Mouse (Mus musculus): ENCODE measurements around the gene Hist2h2aa1. TPM values are rescaled to one million over a fixed set of nuclear protein-coding genes. Genes with fewer than 3 reads are reported as not detected.

Gene Hist2h2aa1
- polyA plus RNA-seq, 1 experiment: not detected

DNA sequence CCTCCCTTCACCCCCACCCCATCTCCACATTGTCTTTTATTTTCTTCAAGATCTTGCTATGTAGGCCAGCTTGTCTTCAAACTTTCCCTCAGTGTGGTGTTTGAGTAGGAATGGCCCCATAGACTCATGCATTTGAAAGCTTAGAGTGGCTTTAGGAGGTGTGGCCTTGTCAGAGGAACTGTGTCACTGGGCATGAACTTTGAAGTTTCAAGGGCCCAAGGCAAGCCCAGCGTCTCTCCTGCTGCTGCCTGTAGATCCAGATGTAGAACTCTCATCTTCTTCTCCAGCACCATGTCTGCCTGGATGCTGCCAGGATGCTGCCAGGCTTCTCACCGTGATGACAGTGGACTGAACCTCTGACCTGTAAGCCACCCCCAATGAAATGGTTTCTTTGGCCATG is 16.5 kb upstream of the Hist2h2aa1 start:
- H3K36me3 ChIP-seq (ENCODE audit: control insufficient read depth, insufficient read depth): no peaks in the 10 kb centered on the region
- no peaks in the 10 kb centered on the region for H3K27me3 ChIP-seq (ENCODE audit: control insufficient read depth, insufficient read depth, insufficient read length)
- H3ac ChIP-seq (ENCODE audit: control insufficient read depth, insufficient read length, low read depth): no peak overlapping the region
- TF ChIP-seq FOSL1 (IDR thresholded peaks at IDR 0.05; ENCODE audit: insufficient read depth, low read length, poor library complexity, severe bottlenecking) (no peak), USF1 (IDR thresholded peaks at IDR 0.05; ENCODE audit: low read depth) (no peak), MAX (IDR thresholded peaks at IDR 0.05) (no peak), CTCF (IDR thresholded peaks at IDR 0.05; ENCODE audit: control insufficient read depth, insufficient read depth, insufficient read length) (no peak), CEBPB (IDR thresholded peaks at IDR 0.05; ENCODE audit: low read depth) (no peak), MYOG (IDR thresholded peaks at IDR 0.05; ENCODE audit: control insufficient read depth, extremely low read depth, insufficient read length) (no peak), MYOD1 (IDR thresholded peaks at IDR 0.05; ENCODE audit: control insufficient read depth, insufficient read length, low read depth) (no peak)
- no peaks in the 10 kb centered on the region for H3K79me2 ChIP-seq (ENCODE audit: control insufficient read depth, insufficient read depth)
- H3K4me3 ChIP-seq (ENCODE audit: insufficient read depth, poor library complexity, severe bottlenecking): no peak overlapping the region
- H3K79me3 ChIP-seq (ENCODE audit: low read depth): no peaks in the 10 kb centered on the region

DNA sequence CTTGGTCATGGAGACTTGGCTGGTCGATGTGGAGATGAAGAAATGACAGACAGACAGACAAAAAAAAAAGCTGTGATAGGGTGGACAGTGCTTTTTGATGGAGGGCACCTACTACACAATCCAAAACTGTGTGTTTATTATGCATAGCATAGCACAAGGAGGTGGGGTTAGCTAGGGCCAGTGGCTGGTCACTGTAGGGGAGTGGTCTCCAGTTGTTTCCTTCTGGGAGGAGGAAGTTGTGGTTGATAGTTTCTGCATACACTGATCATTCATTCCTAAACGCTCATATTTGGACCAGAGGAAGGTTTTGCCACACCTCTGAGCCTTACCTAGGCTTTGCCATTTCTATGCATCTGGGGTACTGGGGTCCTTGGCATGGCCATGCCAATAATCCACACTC is 14.9 kb upstream of the Hist2h2aa1 start:
- Histone ChIP-seq H3K79me2 (ENCODE audit: control insufficient read depth, insufficient read depth) (no peaks in the 10 kb centered on the region), H3K4me3 (ENCODE audit: insufficient read depth, poor library complexity, severe bottlenecking) (no peak overlapping the region), H3K27me3 (ENCODE audit: control insufficient read depth, insufficient read depth, insufficient read length) (no peaks in the 10 kb centered on the region), H3K79me3 (ENCODE audit: low read depth) (no peaks in the 10 kb centered on the region), H3ac (ENCODE audit: control insufficient read depth, insufficient read length, low read depth) (no peak overlapping the region), H3K36me3 (ENCODE audit: control insufficient read depth, insufficient read depth) (no peaks in the 10 kb centered on the region)
- no peak for TF ChIP-seq FOSL1 (IDR thresholded peaks at IDR 0.05; ENCODE audit: insufficient read depth, low read length, poor library complexity, severe bottlenecking)
- TF ChIP-seq MYOD1 (IDR thresholded peaks at IDR 0.05; ENCODE audit: control insufficient read depth, insufficient read length, low read depth): no peak
- no peak for TF ChIP-seq USF1 (IDR thresholded peaks at IDR 0.05; ENCODE audit: low read depth)
- TF ChIP-seq CTCF (IDR thresholded peaks at IDR 0.05; ENCODE audit: control insufficient read depth, insufficient read depth, insufficient read length): no peak
- no peak for TF ChIP-seq CEBPB (IDR thresholded peaks at IDR 0.05; ENCODE audit: low read depth)

DNA sequence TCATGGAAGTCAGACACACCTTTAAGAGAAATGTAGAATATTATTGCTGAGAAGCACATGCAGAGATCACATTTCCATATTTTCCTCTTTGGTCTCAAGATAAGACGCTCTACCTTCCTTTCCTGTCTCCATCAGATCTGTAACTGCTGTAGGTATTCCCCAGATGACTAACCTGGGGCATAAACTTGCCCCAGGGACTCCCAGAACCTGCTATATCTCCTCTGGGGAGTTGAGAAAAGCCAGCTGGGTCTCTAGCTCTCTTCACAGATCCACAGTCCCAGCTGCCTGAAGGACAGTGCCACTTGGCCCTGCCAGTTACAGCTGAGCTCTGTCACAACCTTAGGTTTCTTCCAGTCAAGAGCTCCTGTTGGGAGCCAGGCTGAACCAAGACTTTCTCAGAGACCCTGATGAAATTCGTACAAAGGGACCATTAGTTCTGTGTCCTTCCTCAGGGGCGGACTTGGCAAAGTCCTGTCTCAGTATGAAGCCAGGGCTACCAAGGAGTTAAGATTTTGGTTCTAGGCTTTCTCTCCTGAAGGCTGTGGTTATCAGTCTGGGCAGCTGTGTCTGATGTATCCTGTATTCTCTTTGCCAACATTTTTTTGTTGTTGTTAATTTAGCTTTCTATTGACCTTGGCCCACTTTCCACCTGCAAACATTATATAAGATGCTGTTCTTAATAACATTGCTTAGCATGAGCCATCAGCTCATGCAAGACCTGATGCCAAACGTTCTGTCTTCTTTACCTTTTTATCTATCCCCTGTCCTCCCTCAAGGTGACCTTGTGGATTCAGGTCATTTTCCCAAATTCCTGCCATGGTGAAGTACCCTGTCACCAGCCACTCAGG is 14.2 kb upstream of the Hist2h2aa1 start:
- H3K27me3 ChIP-seq (ENCODE audit: control insufficient read depth, insufficient read depth, insufficient read length): no peaks in the 10 kb centered on the region
- TF ChIP-seq MAX (IDR thresholded peaks at IDR 0.05): no peak
- TF ChIP-seq CEBPB (IDR thresholded peaks at IDR 0.05; ENCODE audit: low read depth): no peak
- TF ChIP-seq FOSL1 (IDR thresholded peaks at IDR 0.05; ENCODE audit: insufficient read depth, low read length, poor library complexity, severe bottlenecking): no peak
- TF ChIP-seq MYOD1 (IDR thresholded peaks at IDR 0.05; ENCODE audit: control insufficient read depth, insufficient read length, low read depth): no peak
- no peak for TF ChIP-seq MYOG (IDR thresholded peaks at IDR 0.05; ENCODE audit: control insufficient read depth, extremely low read depth, insufficient read length)
- no peak for TF ChIP-seq USF1 (IDR thresholded peaks at IDR 0.05; ENCODE audit: low read depth)
- no peak for TF ChIP-seq CTCF (IDR thresholded peaks at IDR 0.05; ENCODE audit: control insufficient read depth, insufficient read depth, insufficient read length)
- no peaks in the 10 kb centered on the region for H3K79me3 ChIP-seq (ENCODE audit: low read depth)
- no peaks in the 10 kb centered on the region for H3K79me2 ChIP-seq (ENCODE audit: control insufficient read depth, insufficient read depth)
- no peak overlapping the region for H3ac ChIP-seq (ENCODE audit: control insufficient read depth, insufficient read length, low read depth)
- H3K36me3 ChIP-seq (ENCODE audit: control insufficient read depth, insufficient read depth): no peaks in the 10 kb centered on the region
- H3K4me3 ChIP-seq (ENCODE audit: insufficient read depth, poor library complexity, severe bottlenecking): no peak overlapping the region

DNA sequence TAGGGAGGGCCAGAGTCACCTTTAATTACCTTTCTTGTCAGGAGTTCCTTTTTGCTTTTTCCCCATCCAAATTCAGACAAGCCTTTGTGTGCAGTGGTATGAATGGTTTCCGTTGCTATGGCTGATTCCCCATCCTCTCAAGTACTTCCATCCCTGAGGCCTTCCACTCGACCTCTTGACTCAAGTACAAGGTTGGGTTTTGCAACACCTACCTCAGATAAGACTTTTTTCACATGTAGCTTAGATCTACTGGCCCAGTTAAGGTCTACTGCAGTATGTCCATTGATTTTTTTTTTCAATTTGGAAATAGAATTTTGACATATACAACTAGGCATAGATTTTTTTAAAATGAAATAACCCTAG is 13.6 kb upstream of the Hist2h2aa1 start:
- no peak for TF ChIP-seq USF1 (IDR thresholded peaks at IDR 0.05; ENCODE audit: low read depth)
- TF ChIP-seq CTCF (IDR thresholded peaks at IDR 0.05; ENCODE audit: control insufficient read depth, insufficient read depth, insufficient read length): no peak
- TF ChIP-seq MYOG (IDR thresholded peaks at IDR 0.05; ENCODE audit: control insufficient read depth, extremely low read depth, insufficient read length): no peak
- TF ChIP-seq FOSL1 (IDR thresholded peaks at IDR 0.05; ENCODE audit: insufficient read depth, low read length, poor library complexity, severe bottlenecking): no peak
- TF ChIP-seq CEBPB (IDR thresholded peaks at IDR 0.05; ENCODE audit: low read depth): no peak
- TF ChIP-seq MAX (IDR thresholded peaks at IDR 0.05): no peak
- TF ChIP-seq MYOD1 (IDR thresholded peaks at IDR 0.05; ENCODE audit: control insufficient read depth, insufficient read length, low read depth): no peak
- no peaks in the 10 kb centered on the region for H3K79me3 ChIP-seq (ENCODE audit: low read depth)
- H3K27me3 ChIP-seq (ENCODE audit: control insufficient read depth, insufficient read depth, insufficient read length): no peaks in the 10 kb centered on the region
- H3K36me3 ChIP-seq (ENCODE audit: control insufficient read depth, insufficient read depth): no peaks in the 10 kb centered on the region
- no peak overlapping the region for H3K4me3 ChIP-seq (ENCODE audit: insufficient read depth, poor library complexity, severe bottlenecking)
- H3K79me2 ChIP-seq (ENCODE audit: control insufficient read depth, insufficient read depth): no peaks in the 10 kb centered on the region
- no peak overlapping the region for H3ac ChIP-seq (ENCODE audit: control insufficient read depth, insufficient read length, low read depth)

DNA sequence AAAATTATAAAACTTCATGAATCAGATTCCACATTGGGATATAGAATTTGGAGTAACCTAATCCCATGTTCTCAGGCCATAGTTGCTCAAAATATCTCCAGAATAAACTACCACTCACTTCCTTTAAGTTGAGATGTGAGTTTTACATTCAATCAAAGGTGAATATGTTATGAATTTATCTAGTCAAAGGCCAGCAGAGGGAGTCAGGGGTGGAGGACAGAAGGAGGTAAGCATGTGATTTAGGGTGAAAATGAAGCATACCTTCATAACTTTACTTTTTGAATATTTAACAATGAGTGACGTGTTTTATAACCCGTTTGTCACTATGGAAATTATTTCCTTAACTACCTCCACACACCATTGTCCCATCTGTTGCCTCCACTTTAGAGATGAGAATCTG is 10.4 kb upstream of the Hist2h2aa1 start:
- Histone ChIP-seq H3K36me3 (ENCODE audit: control insufficient read depth, insufficient read depth) (no peaks in the 10 kb centered on the region), H3K27me3 (ENCODE audit: control insufficient read depth, insufficient read depth, insufficient read length) (no peaks in the 10 kb centered on the region), H3ac (ENCODE audit: control insufficient read depth, insufficient read length, low read depth) (no peak overlapping the region), H3K4me3 (ENCODE audit: insufficient read depth, poor library complexity, severe bottlenecking) (no peak overlapping the region), H3K79me2 (ENCODE audit: control insufficient read depth, insufficient read depth) (no peaks in the 10 kb centered on the region), H3K79me3 (ENCODE audit: low read depth) (no peaks in the 10 kb centered on the region)
- TF ChIP-seq MYOD1 (IDR thresholded peaks at IDR 0.05; ENCODE audit: control insufficient read depth, insufficient read length, low read depth) (no peak), CEBPB (IDR thresholded peaks at IDR 0.05; ENCODE audit: low read depth) (no peak), CTCF (IDR thresholded peaks at IDR 0.05; ENCODE audit: control insufficient read depth, insufficient read depth, insufficient read length) (no peak), MAX (IDR thresholded peaks at IDR 0.05) (no peak), FOSL1 (IDR thresholded peaks at IDR 0.05; ENCODE audit: insufficient read depth, low read length, poor library complexity, severe bottlenecking) (no peak), MYOG (IDR thresholded peaks at IDR 0.05; ENCODE audit: control insufficient read depth, extremely low read depth, insufficient read length) (no peak), USF1 (IDR thresholded peaks at IDR 0.05; ENCODE audit: low read depth) (no peak)

All from C2C12 (cell line).